Mouse (Mus musculus) kidney, adult 2 months (tissue): ENCODE data around the gene Nin.

Experiments used
- CTCF ChIP-seq: fragments of 200-500 bp; conservative IDR thresholded peaks from 2 replicates; pipeline ENCODE4 v1.5.1; 2011; ENCODE audit warnings: low read depth, mild to moderate bottlenecking, control low read depth, low read length, moderate library complexity, mixed read lengths; ENCODE audit not compliant: insufficient read depth, insufficient read length
- POLR2A ChIP-seq: fragments of 200-500 bp; IDR thresholded peaks from one replicate; pipeline ENCODE4 v1.6.1; 2011; ENCODE audit warnings: low read depth, low read length, control low read depth

GRCm38 (mm10) chr12:70157292-70158066 is 44.0 kb upstream of the Nin start:
- no peak for TF ChIP-seq POLR2A
- TF ChIP-seq CTCF: no peak
